Mouse (Mus musculus): ENCODE measurements around the gene Ank3. TPM values are rescaled to one million over a fixed set of nuclear protein-coding genes. Genes with fewer than 3 reads are reported as not detected.

Ank3 gene
- total and polyA plus RNA-seq, 2 experiments from 2014 or later: 66.6 to 253 TPM

GRCm38 (mm10) chr10:69690961-69691451 lies 292.4 kb downstream of the Ank3 start:
- no peak for TF ChIP-seq CTCF (IDR thresholded peaks at IDR 0.05)
- no peaks in the 10 kb centered on the region for H3K27me3 ChIP-seq (ENCODE audit: insufficient read depth, low read length)
- 14% methylated on average over 6 of the region's 6 CpGs for WGBS
- peak overlapping the region; percentile 47; the same call in 1 of the 2 replicates for H3K27ac ChIP-seq (ENCODE audit: low read depth, low read length)
- 0 out of 2 replicates have a peak, but pooled peaks cover 5% of the 10 kb centered on the region for H3K4me1 ChIP-seq (ENCODE audit: insufficient read depth, low read length)
- no peaks in the 10 kb centered on the region for H3K9me3 ChIP-seq (ENCODE audit: low read length)
- peak overlapping the region; percentile 41 for H3K4me2 ChIP-seq (ENCODE audit: low read depth, low read length, poor library complexity, severe bottlenecking)
- DNase-seq (ENCODE audit: low spot score) (peak; percentile 44), ATAC-seq (ENCODE audit: low FRiP score) (0 out of 2 replicates have a peak, but pooled peaks have one; percentile 52)
- no peaks in the 10 kb centered on the region for H3K36me3 ChIP-seq (ENCODE audit: insufficient read depth, low read length)
- 0 out of 2 replicates have a peak overlapping the region, but pooled peaks have one; percentile 14 for H3K4me3 ChIP-seq (ENCODE audit: low read depth, low read length)
- H3K9ac ChIP-seq (replicated peaks; ENCODE audit: low read length, poor library complexity, severe bottlenecking): peak overlapping the region; percentile 42; the same call in 1 of the 2 replicates

GRCm38 (mm10) chr10:69696019-69696418 lies 297.4 kb downstream of the Ank3 start:
- no peak overlapping the region for H3K27ac ChIP-seq (ENCODE audit: low read depth, low read length)
- H3K9ac ChIP-seq (replicated peaks; ENCODE audit: low read length, poor library complexity, severe bottlenecking): no peak overlapping the region
- no peak for TF ChIP-seq CTCF (IDR thresholded peaks at IDR 0.05)
- H3K4me3 ChIP-seq (ENCODE audit: low read depth, low read length): no peak overlapping the region
- no peak for ATAC-seq (ENCODE audit: low FRiP score)
- H3K27me3 ChIP-seq (ENCODE audit: insufficient read depth, low read length): no peaks in the 10 kb centered on the region
- H3K4me1 ChIP-seq (ENCODE audit: insufficient read depth, low read length): 0 out of 2 replicates have a peak, but pooled peaks cover 5% of the 10 kb centered on the region
- no peak overlapping the region for H3K4me2 ChIP-seq (ENCODE audit: low read depth, low read length, poor library complexity, severe bottlenecking)
- no peaks in the 10 kb centered on the region for H3K36me3 ChIP-seq (ENCODE audit: insufficient read depth, low read length)
- WGBS: 43% methylated on average over 9 of the region's 9 CpGs
- peak; percentile 70 for DNase-seq (ENCODE audit: low spot score)
- H3K9me3 ChIP-seq (ENCODE audit: low read length): no peaks in the 10 kb centered on the region

- H3K9ac ChIP-seq (replicated peaks; ENCODE audit: low read length, poor library complexity, severe bottlenecking): no peak overlapping the region
- DNase-seq (ENCODE audit: low spot score) (no peak), ATAC-seq (ENCODE audit: low FRiP score) (no peak)
- no peaks in the 10 kb centered on the region for H3K36me3 ChIP-seq (ENCODE audit: insufficient read depth, low read length)
- H3K27me3 ChIP-seq (ENCODE audit: insufficient read depth, low read length): no peaks in the 10 kb centered on the region
- 86% methylated on average over 1 of the region's 1 CpGs for whole genome bisulfite sequencing
- TF ChIP-seq CTCF (IDR thresholded peaks at IDR 0.05): no peak
- H3K4me3 ChIP-seq (ENCODE audit: low read depth, low read length): no peak overlapping the region
- H3K4me2 ChIP-seq (ENCODE audit: low read depth, low read length, poor library complexity, severe bottlenecking): no peak overlapping the region
- no peaks in the 10 kb centered on the region for H3K9me3 ChIP-seq (ENCODE audit: low read length)
- 0 out of 2 replicates have a peak, but pooled peaks cover 5% of the 10 kb centered on the region for H3K4me1 ChIP-seq (ENCODE audit: insufficient read depth, low read length)
- no peak overlapping the region for H3K27ac ChIP-seq (ENCODE audit: low read depth, low read length)
Measured at GRCm38 (mm10) chr10:69698699-69699098, 300.1 kb downstream of the Ank3 start.

GRCm38 (mm10) chr10:69701226-69701625 lies 302.7 kb downstream of the Ank3 start:
- TF ChIP-seq CTCF (IDR thresholded peaks at IDR 0.05): no peak
- Histone ChIP-seq H3K36me3 (ENCODE audit: insufficient read depth, low read length) (no peaks in the 10 kb centered on the region), H3K9ac (replicated peaks; ENCODE audit: low read length, poor library complexity, severe bottlenecking) (no peak overlapping the region), H3K4me1 (ENCODE audit: insufficient read depth, low read length) (peaks cover 8% of the 10 kb centered on the region; the same call in 1 of the 2 replicates), H3K4me2 (ENCODE audit: low read depth, low read length, poor library complexity, severe bottlenecking) (no peak overlapping the region), H3K27ac (ENCODE audit: low read depth, low read length) (no peak overlapping the region), H3K4me3 (ENCODE audit: low read depth, low read length) (no peak overlapping the region), H3K27me3 (ENCODE audit: insufficient read depth, low read length) (no peaks in the 10 kb centered on the region), H3K9me3 (ENCODE audit: low read length) (no peaks in the 10 kb centered on the region)
- ATAC-seq (ENCODE audit: low FRiP score) (peak; percentile 47; the same call in 1 of the 2 replicates), DNase-seq (ENCODE audit: low spot score) (peak; percentile 66)
- WGBS: 46% methylated on average over 4 of the region's 4 CpGs

- no peaks in the 10 kb centered on the region for H3K27me3 ChIP-seq (ENCODE audit: insufficient read depth, low read length)
- no peaks in the 10 kb centered on the region for H3K36me3 ChIP-seq (ENCODE audit: insufficient read depth, low read length)
- H3K9ac ChIP-seq (replicated peaks; ENCODE audit: low read length, poor library complexity, severe bottlenecking): peak overlapping the region; percentile 72
- WGBS: 2% methylated on average over 17 of the region's 17 CpGs
- peak overlapping the region; percentile 66 for H3K4me2 ChIP-seq (ENCODE audit: low read depth, low read length, poor library complexity, severe bottlenecking)
- no peaks in the 10 kb centered on the region for H3K9me3 ChIP-seq (ENCODE audit: low read length)
- TF ChIP-seq CTCF (IDR thresholded peaks at IDR 0.05): no peak
- H3K4me1 ChIP-seq (ENCODE audit: insufficient read depth, low read length): peaks cover 14% of the 10 kb centered on the region
- H3K4me3 ChIP-seq (ENCODE audit: low read depth, low read length): peak overlapping the region; percentile 37
- DNase-seq (ENCODE audit: low spot score) (peak; percentile 60), ATAC-seq (ENCODE audit: low FRiP score) (peak; percentile 51; the same call in 1 of the 2 replicates)
- H3K27ac ChIP-seq (ENCODE audit: low read depth, low read length): peak overlapping the region; percentile 87
Measured at GRCm38 (mm10) chr10:69705806-69706768, 307.5 kb downstream of the Ank3 start.
